Mouse (Mus musculus) B cell, adult 2 months (primary cell): ENCODE results near the gene 2310011J03Rik.

Experiments
- DNase-seq, 2 experiments: peaks; one replicate each; pipeline ENCODE4 v3.0.0; 2022

Gene 2310011J03Rik

DNA sequence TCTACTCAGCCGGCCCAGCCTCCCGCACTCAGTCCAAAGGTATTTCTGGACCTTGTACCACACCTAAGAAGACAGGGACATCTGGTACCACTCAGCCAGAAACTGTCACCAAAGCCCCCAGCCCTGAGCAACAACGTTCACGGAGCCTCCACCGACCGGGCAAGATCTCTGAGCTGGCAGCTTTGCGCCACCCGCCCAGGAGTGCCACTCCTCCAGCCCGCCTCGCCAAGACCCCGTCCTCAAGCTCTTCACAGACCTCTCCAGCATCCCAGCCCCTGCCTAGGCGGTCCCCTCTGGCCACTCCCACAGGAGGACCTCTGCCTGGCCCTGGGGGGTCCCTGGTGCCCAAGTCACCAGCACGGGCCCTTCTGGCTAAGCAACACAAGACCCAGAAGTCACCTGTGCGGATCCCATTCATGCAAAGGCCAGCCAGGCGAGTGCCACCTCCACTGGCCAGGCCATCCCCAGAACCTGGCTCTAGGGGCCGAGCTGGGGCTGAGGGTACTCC is 5.8 kb downstream of the 2310011J03Rik start:
- no peak for DNase-seq

DNA sequence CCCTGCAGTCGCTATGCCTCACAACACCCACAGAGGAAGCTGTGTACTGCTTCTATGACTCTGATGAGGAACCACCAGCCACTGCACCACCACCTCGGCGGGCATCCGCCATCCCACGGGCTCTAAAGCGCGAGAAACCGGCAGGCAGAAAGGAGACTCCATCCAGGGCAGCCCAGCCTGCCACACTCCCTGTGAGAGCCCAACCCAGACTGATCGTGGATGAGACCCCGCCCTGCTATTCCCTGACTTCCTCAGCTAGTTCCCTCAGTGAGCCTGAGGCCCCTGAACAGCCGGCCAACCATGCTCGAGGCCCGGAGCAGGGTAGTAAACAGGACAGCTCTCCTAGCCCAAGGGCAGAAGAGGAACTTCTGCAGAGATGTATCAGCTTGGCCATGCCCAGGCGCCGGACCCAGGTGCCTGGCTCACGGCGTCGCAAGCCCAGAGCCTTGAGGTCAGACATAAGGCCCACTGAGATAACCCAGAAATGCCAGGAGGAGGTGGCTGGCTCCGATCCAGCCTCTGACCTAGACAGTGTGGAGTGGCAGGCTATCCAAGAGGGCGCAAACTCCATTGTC is 6.6 kb downstream of the 2310011J03Rik start:
- peak; percentile 75 to 77 for DNase-seq

DNA sequence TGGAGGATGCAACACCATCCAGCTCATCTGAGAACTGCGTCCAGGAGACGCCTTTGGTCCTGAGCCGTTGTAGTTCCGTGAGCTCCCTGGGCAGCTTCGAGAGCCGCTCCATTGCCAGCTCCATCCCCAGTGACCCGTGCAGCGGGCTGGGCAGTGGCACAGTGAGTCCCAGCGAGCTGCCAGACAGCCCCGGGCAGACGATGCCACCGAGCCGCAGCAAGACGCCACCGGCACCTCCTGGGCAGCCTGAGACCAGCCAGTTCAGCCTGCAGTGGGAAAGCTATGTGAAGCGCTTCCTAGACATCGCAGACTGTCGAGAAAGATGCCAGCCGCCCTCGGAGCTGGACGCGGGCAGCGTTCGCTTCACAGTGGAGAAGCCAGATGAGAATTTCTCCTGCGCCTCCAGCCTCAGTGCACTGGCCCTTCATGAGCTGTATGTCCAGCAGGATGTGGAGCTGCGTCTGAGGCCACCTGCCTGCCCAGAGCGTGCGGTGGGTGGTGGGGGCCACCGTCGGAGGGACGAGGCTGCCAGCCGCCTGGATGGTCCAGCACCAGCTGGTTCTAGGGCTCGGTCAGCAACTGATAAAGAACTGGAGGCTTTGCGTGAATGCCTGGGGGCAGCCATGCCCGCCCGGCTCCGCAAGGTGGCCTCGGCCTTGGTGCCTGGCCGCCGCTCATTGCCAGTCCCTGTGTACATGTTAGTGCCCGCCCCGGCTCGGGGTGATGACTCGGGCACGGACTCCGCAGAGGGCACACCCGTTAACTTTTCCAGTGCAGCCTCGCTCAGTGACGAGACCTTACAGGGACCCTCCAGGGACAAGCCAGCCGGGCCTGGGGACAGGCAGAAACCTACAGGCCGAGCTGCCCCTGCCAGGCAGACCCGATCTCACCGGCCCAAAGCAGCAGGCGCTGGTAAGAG is 7.5 kb downstream of the 2310011J03Rik start:
- DNase-seq = no peak

DNA sequence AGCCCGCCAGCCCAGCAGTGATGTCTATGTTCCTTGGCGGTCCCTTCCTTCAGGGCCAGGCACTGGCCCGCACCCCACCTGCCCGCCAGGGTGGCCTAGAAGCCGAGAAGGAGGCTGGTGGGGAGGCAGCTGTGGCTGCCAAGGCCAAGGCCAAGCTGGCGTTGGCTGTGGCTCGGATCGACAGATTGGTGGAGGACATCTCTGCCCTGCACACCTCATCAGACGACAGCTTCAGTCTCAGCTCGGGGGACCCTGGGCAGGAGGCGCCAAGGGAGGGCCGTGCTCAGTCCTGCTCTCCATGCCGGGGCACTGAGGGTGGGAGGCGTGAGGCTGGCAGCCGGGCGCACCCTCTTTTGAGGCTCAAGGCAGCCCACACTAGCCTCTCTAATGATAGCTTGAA is 8.8 kb downstream of the 2310011J03Rik start:
- no peak for DNase-seq

DNA sequence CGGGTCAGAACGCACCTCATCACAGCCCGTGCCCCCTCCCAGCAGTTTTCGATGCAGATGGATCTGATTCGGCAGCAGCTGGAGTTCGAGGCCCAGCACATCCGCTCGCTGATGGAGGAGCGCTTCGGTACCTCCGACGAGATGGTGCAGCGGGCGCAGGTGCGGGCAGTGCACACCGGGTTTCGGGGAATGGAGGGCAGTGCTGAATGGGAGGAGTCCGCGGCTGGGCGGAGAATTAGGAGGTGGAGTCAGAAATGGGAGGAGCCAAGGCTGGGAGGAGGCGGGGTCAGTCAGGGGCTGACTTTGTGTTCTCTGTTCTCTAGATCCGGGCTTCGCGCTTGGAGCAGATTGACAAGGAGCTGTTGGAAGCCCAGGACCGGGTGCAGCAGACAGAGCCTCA is 15.5 kb downstream of the 2310011J03Rik start:
- peak; percentile 87 to 88 for DNase-seq

DNA sequence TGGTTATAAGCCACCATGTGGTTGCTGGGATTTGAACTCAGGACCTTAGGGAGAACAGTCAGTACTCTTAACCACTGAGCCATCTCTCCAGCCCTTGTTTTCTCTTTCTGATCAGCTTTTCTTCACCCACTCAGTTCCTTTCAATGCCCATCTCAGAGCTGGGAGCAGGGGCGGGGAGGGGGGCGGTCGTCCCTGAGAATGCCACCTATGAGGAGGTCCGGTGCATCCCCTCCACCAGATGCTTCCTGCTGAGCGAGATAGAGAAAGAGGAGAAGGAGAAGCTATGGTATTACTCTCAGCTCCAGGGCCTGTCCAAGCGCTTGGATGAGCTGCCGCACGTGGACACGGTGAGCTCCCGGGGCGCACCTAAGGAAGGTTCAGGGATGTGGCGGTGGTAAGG is 15.9 kb downstream of the 2310011J03Rik start:
- no peak for DNase-seq

DNA sequence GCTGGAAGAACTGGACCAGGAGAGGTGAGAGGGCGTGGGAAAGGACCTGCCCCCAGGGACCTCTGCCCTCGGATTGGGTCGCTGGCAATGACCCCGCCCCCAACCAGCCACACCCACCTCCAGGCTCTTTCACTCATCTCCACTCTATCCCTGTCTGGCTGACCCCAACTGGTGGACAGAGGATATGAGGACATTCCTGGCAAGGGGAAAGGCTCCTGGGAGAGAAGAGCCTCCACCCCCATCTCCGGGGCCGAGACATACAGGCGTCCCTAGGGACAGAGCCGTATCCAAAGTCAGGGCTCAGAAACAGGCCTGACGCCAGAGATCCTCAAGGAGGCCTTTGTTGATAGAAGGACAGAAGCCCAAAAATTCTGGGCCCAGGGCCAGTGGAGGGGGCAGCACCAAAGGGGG is 17.9 kb downstream of the 2310011J03Rik start:
- DNase-seq = no peak

DNA sequence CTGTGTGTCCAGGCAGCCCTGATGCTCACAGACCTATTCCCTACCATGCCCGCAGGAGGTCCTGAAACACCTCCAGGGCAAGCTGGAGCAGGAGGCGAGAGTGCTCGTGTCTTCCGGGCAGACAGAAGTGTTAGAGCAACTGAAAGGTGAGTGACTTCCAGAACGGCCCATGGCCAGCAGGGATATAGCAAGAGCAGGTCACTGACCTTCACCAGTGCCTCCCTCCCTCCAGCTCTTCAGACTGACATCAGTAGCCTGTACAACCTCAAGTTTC is 18.3 kb downstream of the 2310011J03Rik start:
- DNase-seq = no peak

DNA sequence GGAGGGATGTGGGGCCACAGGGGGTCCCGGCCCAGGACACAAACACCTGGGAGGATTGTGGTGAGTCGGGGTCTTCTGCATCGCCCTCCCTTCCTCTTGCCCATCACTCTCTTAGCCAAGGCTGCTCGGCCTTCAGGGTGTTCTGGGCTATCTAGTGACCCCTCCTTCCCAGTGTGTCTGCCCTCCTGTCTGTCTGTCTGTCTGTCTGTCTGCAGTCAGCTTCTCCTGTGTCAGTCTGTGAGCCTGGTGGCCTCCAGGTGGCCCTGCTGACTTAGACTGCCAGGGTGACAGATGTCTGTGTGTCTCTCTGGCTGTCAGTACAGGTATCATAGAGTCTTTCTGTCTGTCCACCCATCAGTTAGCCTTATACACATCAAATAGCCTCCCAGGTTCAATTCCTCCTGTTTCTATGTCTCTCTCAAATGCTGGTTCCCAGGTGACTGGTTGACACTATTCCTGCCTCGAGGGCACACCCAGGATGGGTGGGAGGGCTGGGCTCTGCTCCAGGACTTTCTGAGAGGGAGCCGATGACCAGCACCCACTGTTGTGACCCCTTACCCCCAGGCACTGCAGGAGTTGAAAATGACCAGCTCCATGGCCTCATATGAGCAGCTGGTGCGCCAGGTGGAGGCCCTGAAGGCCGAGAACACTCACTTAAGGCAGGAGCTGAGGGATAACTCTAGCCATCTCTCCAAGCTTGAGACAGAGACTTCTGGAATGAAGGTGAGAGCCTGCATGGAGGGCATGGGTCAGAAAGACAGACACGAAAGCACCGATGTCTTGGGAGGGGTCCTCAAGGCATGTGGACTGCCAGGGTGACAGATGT is 18.9 kb downstream of the 2310011J03Rik start:
- no peak for DNase-seq

DNA sequence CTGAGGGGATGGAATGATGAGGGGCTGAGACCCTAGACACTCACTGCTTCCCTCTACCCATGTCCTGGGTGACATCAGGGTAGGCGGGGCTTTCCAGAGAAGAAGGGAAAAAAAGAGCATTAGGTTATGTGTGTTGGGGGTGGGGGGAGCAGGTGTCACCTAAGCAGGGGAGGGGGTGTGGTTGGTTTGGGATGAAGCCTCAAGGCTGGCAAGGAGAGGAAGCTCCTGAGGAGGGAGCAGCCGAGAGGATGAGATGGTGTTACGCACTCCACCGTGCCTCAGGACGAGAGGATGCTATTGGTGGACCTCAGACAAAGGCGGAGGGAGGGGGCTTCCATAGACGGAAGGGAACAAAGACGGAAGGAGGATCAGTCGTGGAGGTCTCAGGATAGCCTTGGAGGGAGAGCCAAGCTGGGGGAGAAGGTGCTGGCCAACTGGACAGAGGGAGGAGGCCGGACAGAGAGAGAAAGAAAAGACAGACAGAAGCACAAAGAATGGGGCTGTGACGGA is 19.6 kb downstream of the 2310011J03Rik start:
- DNase-seq = no peak

DNA sequence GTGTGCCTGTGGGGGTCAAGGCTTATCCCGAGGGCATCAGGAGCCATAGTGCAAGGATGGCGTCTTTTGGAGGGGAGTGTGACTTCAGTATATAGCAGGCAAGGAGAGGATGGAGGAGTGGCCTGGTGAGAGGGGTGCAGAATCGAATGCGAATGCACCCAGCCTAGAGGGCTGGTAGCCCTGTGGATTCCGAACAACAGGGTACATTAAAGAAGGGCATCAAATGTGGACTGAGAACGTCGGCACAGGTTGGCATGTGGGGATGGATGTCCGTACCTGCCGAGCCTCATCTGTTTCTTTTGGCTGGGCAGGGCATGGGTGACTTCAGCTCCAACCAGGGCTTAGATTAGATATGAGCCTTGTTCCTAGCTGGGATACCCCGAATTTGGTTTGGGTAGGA is 20.5 kb downstream of the 2310011J03Rik start:
- no peak for DNase-seq

DNA sequence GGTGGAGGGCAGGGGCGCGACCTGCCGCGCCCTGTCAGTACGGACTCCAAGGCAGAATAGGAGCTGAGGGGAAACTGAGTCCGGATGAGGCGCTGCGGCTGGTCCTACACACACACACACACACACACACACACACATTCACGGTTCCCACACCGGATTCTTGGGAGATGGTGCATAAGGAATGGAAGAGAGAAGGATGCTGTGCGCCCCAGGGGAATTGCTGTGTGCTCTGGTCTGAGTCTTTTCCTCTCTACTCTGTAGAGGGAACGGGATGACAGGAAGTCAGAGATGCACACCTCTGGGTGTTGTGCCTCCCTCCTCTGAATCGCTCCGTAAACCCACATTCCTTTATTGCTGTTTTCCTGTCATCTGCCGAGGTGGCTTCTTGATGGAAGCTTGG is 21.0 kb downstream of the 2310011J03Rik start:
- no peak for DNase-seq

DNA sequence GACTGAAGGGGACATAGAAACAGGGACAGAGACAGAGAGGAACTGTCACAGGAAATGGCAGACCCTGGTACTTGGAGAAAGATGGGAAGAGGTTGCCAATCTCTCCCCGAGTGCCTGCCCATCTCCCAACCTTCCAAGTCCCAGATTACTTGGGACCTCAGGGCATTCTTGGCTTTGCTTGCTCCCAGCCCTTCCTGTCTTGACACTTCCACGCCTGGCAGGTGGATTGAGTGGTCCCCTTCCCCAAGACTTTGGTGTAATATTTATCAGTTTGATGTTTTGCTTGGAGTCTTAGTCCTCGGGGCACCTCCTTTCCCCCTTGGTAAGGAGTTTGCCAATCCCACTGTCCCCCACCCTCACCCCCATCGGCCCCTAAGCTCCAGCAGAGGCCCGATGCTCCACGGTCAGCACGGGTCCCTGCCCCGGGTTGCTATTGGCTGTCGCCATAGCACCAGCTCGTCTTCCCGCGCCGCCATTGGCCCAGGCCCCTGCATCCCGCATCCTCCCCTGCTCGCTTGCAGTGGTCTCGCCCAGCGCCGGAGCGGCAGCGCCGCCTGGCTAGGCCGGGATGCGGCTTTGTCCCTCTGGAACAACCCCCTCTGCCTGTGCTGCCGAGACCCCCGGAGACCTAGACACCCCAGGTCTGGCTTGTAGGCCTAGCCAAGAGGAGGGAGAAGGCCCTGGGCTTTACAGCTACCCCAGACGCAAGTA is 21.6 kb downstream of the 2310011J03Rik start:
- no peak for DNase-seq

DNA sequence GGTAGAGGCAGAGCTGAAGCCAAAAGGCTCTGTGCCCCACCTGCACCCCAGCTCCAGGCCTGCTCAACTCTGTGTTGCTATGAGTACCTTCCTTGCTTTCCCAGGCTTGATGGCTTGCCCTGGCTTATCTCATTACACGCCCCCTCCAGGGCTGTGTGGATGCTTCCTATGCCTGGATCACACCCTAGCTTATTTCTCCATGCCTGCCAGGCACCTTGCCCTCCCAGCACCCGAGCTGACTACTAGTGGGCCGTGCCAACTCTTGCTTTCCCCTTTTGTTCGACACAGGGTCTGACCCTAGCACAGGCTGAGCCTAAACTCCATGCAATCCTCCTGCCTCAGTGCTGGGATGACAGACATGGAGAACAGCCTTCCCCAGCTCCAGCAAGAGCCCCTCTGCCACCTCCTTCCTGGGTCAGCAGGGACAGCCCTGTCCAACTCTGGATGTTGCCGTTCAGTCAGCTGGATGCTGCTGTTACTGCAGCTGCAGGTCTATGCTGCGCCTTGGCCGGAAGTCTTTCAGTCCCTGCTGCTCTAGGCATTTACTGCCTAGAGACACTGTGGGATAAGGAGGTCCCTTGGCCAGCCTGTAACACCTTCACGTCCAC is 22.7 kb downstream of the 2310011J03Rik start:
- no peak for DNase-seq

DNA sequence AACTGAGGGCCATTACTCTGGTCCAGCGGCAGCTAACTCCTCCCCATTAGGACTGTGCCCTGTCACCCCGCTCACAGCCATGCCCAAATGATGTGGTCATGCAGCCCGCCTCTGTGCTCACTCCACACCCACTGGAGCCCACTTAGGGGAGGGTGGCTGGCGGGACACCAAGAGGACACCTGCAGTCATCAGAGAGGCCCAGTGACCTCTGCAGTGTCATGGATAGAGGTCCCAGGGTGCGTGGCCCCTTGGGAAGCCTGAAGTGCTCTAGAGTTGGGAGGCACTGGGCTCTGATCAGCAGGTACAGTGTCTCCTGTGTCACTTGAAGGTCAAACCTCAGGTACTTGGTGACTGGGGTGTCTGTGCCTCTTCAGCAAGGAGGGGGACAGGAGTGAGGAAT is 23.5 kb downstream of the 2310011J03Rik start:
- DNase-seq = no peak

DNA sequence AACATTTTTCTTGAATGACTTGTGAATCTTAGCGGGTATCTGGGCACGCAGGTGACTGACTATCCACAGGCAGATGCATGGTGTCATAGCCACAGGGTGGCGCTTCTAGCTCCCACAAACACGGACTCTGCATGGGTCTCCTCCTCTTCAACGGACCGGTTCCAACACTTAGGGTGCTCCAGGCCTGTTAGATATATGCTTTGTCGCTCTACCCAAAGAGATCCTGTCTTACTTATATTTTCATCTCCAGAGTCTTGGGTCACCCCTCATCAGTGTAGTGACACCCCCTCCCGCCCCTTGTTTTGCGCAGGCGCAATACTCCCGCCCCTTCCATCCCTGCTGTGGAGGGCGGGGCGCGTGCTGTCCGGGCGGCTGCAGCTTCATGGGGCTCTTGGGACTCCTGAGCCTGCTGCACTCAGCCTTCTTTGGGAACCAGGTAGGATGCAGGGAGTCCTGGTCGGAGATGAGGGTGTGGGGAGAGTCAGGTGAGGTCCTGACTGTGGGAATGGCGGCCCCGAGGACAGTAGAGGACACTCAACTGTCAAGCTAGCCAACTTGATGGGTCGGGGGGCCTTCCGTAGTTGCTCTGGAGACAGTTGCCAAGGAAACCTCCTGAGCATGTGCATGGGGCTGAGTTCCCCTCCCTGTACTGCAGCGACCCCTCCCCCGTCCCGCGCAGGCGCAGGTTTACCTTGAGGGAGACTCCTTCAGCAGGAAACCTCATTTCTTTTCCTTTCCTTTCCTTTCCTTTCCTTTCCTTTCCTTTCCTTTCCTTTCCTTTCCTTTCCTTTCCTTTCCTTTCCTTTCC is 24.5 kb downstream of the 2310011J03Rik start, which contains the start of gene Apc2:
Gene Apc2, plus strand, starts transcription at position 360 of the 808 bp plus-strand sequence.
- DNase-seq = peak; percentile 80

DNA sequence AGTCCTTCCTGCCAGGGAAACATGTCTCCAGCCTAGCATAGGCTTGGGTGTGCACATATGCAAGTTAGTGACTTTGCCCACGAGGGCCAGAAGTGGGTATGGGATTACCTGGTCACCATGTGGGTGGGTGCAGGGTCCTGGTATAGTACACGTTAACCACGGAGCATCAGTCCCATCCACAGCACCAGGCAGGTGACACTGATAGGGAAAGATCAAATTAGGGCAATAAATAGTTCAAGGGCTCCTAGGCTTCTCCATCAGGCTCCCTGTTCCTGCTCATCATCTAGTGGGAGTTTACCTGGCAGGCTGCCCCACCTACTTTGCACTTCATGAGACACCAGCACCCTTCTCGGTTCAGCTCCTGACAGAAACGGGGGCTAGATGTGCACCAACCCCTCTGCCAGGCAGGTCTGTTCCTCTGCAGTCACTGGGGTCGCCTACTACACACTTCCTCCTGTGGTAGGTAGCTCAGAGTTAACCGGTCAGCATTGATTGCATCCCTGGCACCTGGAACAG is 25.5 kb downstream of the 2310011J03Rik start:
- no peak for DNase-seq

DNA sequence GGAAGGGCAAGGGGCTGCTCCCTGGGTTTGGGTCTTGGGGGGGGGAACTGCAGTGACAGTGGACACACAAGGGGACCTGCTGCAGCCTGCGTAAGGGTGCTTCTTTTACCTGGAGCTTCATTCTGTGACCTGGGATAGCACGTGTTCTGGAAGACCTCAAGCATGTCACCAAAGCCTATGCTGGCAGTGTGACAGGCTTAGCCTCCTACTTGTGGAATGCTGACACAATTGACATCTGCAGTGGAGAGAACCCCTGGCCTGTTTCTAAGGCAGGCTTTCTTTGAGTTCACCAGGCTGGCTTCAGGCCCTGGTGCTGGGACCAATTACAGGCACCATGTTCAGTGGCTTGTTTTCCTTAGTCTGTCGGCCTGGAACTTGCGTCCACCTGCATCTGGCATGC is 26.0 kb downstream of the 2310011J03Rik start:
- no peak for DNase-seq

DNA sequence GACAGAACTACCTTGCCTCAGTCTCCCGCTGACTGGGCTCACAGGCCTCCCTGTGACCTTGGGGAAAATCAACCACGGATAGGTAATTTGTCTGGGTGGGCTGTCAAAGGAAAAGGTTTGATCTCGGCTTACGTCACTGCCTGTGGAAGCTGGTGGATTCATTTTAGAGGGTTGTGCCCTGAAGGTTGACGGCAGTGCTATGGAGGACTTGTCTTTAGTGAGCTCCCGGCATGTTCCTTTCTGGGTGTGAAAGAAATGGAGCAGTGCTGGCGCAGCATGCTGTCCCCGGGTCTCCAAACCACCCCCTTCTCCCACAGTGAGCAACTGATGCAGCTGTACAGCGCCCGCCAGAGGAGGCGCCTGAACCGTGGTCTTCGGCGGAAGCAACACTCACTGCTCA is 27.0 kb downstream of the 2310011J03Rik start:
- DNase-seq = peak in 1 of 2 experiments; percentile 27

DNA sequence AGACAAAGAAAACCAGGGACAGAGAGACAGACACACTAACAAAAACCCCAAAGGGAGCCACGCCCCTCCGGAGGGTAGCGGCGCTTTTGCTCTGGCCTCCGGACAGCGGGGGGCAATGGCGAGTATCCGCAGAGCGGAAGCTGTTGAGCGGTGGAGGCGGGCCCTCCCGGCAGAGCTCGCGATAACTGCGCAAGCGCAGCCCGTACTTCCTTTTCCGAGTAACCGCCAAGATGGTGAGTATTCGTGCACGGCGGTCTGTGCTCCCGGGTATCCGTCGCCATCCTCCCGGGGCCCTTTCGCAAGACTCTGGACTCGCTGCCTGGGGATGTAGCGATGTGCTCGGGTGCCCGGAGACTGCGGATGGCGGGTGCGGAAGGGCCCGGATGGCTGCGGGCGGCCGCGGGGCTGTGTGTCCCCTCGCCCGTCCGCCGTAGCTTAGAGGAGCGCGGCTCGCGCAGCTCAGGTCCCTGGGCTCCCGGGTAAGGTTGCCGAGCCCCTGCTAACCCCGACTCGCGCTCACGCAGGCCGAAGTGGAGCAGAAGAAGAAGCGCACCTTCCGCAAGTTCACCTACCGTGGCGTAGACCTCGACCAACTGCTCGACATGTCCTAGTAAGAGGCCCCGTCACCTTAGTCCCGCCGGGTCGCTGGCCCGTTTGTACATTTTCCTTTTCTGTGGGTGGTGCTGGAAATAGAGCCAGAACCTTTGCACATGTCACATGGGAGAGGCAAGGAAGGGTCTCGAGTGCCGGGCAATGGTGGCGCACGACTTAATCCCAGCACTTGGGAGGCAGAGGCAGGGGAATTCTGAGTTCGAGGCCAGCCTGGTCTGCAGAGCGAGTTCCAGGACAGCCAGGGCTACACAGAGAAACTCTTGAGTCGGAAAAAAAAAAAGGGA is 27.8 kb downstream of the 2310011J03Rik start, which contains the start of gene Rps15:
Gene Rps15, plus strand, starts transcription at position 203 of the 896 bp plus-strand sequence.
- DNase-seq = peak; percentile 95 to 96
